Mouse (Mus musculus) left cerebral cortex, adult 8-10 months (tissue): ENCODE measurements at regions not wholly inside any gene's neighbourhood (a gene's known extent, or its start where the extent isn't known, plus 50 kb on each side); places are given as distances from the start of the nearest gene placed in this dataset.

Experiments used
- DNase-seq, 2 experiments: peaks; one replicate each; pipeline ENCODE4 v3.0.0; 2022; ENCODE audit warnings: low spot score in 2 of 2

- DNase-seq, result no peak
These were observed 545.3 kb downstream of the Stim2 start for GRCm38 (mm10) chr5:54543556-54544061.

- DNase-seq, result no peak
These were observed 580.2 kb downstream of the Stim2 start for GRCm38 (mm10) chr5:54578519-54578918.

- no peak for DNase-seq
These were observed 581.2 kb downstream of the Stim2 start for GRCm38 (mm10) chr5:54579458-54579857.

- DNase-seq, result no peak
These were observed 583.9 kb downstream of the Stim2 start for GRCm38 (mm10) chr5:54582175-54582574.

- DNase-seq, result no peak
These were observed 590.2 kb downstream of the Stim2 start for GRCm38 (mm10) chr5:54588332-54589020.

GRCm38 (mm10) chr5:54610957-54611356, 612.7 kb downstream of the Stim2 start:
- DNase-seq, result no peak

GRCm38 (mm10) chr5:54622733-54623132, 624.4 kb downstream of the Stim2 start:
- no peak for DNase-seq

- peak in 1 of 2 experiments; percentile 8 for DNase-seq
These were observed 634.0 kb downstream of the Stim2 start for GRCm38 (mm10) chr5:54632281-54632680.
